Comparison of ENCODE assay signal across 9 mouse cellular contexts in genomic region chr1:153065473-153066386, GRCm38 (mm10).
DNase-seq lines count a peak whose midpoint lies in the region; ATAC-seq lines count a peak whose summit lies in the region.
"Had no signal": no experiment of that assay in that cellular context is flagged by ENCODE, and none has a peak within 500 bp of the region (broad histone marks: within the 10 kb centered on the region; RNA-seq: fewer than 3 reads in every experiment).

No protein-coding gene starts in this region.

- WGBS in heart, embryonic 11.5 days (ENCODE audit: insufficient replicate concordance): 89% methylated on average over 12 of the region's 12 CpGs
- 78% methylated on average over 12 of the region's 12 CpGs for WGBS in forebrain, embryonic 15.5 days

- H3K9ac ChIP-seq in heart, embryonic 11.5 days (ENCODE audit: low read depth, low read length): no peak overlapping the region
- H3K9ac ChIP-seq in forebrain, embryonic 15.5 days (replicated peaks): no peak overlapping the region
- H3K9ac ChIP-seq: liver, embryonic 14.5 days had no signal

- peak; percentile 99 for DNase-seq in heart, adult 11 months
- peak; percentile 99 for DNase-seq in adipocyte (ENCODE audit: low spot score)
- DNase-seq in fibroblast of lung, adult 2 months (ENCODE audit: low read depth): peak; percentile 97
- peak; percentile 18 for DNase-seq in kidney, adult 18-20 months
- peak; percentile 71 to 80 for DNase-seq in lung, adult 18-20 months
- DNase-seq in telencephalon, adult 2 months (ENCODE audit: low read depth, low spot score): peak; percentile 61

- no peaks in the 10 kb centered on the region for H3K9me3 ChIP-seq in heart, embryonic 11.5 days (replicated peaks; ENCODE audit: control insufficient read depth, low read length)
- no peaks in the 10 kb centered on the region for H3K9me3 ChIP-seq in forebrain, embryonic 15.5 days

- no peaks in the 10 kb centered on the region for H3K36me3 ChIP-seq in heart, embryonic 11.5 days (ENCODE audit: control insufficient read depth, insufficient read depth, low read length)
- no peaks in the 10 kb centered on the region for H3K36me3 ChIP-seq in forebrain, embryonic 15.5 days

- ATAC-seq in heart, embryonic 11.5 days (replicated peaks; ENCODE audit: insufficient number of reproducible peaks, low FRiP score, low TSS enrichment): no peak
- ATAC-seq in forebrain, embryonic 15.5 days (replicated peaks): no peak

- H3K4me2 ChIP-seq in heart, embryonic 11.5 days: no peak overlapping the region
- no peak overlapping the region for H3K4me2 ChIP-seq in forebrain, embryonic 15.5 days (replicated peaks)

- H3K4me3 ChIP-seq in heart, embryonic 11.5 days (ENCODE audit: low read depth, low read length): no peak overlapping the region
- no peak overlapping the region for H3K4me3 ChIP-seq in forebrain, embryonic 15.5 days

- H3K4me1 ChIP-seq in heart, embryonic 11.5 days (ENCODE audit: control insufficient read depth, insufficient read depth, low read length): no peaks in the 10 kb centered on the region
- H3K4me1 ChIP-seq in forebrain, embryonic 15.5 days: no peaks in the 10 kb centered on the region

- no peaks in the 10 kb centered on the region for H3K27me3 ChIP-seq in heart, embryonic 11.5 days (ENCODE audit: control insufficient read depth, insufficient read depth, low read length)
- no peaks in the 10 kb centered on the region for H3K27me3 ChIP-seq in forebrain, embryonic 15.5 days

- H3K27ac ChIP-seq in heart, embryonic 11.5 days (ENCODE audit: low read depth, low read length): no peak overlapping the region
- no peak overlapping the region for H3K27ac ChIP-seq in forebrain, embryonic 15.5 days (replicated peaks)
- H3K27ac ChIP-seq: liver, embryonic 14.5 days had no signal

Comparison
In these comparisons a context has a peak if more than half of its experiments do, and no peak if none do; other contexts are left out.
1. DNase-seq: peak in every context shown above with its lines; median percentile 99 in heart, adult 11 months; 99 in adipocyte; 97 in fibroblast of lung, adult 2 months; 76 in lung, adult 18-20 months; 61 in telencephalon, adult 2 months; 18 in kidney, adult 18-20 months.